Mouse (Mus musculus) R1 (cell line): Measurements from ENCODE around the gene Chil1.
A peak's percentile ranks its signal among the peaks of the same experiment; 100 is the strongest.

Experiments
- DNase-seq: peaks from one replicate; pipeline ENCODE4 v3.0.0-alpha.2; 2018; ENCODE audit warnings: low read depth, low spot score

The Chil1 gene

DNA sequence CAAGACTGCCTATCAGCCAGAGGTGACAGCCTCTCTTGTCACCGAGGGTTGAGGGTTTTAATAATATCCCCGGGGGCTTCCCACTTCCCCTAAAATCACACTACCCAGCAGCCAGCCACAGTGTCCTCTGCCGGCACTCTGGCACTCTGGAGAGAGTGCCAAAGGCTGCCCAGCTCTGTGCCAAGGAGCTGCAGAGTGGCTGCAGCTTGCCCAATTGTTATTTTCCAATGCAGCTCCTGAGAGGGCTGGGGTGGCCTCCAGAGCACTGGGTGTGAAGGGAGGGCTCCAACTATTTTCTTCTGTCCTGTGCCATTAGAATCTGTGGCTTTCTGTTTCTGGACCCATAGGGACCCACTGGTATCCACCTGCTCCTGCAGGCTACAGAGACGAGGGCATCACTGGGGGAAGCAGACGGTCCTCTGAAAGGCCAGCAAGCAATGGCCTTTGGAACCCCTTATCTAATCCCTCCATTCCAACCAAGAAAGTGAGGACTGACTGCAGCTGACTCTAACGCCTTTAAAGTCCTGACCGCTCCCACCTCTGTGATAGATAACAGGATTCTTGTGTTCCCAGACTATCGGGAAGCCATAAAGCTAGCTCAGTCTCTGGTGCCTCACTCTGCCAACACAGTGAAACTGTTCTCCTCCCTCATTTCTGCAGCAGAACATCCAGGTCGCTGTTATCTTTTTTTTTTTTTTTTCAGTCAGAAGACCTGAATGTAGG, 23.5 kb downstream of the Chil1 start:
- DNase-seq = no peak

DNA sequence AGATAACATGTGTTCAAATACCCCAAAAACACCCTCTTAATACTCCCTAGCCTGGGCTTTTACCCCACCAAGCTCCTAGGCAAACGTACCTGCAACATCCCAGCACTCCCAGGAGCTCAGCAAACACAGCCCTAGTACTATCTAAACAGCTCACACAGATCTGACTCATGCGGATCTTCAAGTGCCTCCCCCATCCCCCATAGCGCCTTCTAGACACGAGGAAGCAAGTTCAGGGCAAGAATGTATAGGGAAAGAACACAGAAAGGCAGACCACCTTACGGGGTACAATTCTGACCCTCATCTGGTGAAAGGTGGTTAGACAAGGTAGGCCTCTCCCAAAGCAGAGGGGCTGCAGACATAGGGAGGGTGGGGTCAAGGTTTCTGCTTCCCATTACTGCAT, 24.1 kb downstream of the Chil1 start:
- DNase-seq = no peak

DNA sequence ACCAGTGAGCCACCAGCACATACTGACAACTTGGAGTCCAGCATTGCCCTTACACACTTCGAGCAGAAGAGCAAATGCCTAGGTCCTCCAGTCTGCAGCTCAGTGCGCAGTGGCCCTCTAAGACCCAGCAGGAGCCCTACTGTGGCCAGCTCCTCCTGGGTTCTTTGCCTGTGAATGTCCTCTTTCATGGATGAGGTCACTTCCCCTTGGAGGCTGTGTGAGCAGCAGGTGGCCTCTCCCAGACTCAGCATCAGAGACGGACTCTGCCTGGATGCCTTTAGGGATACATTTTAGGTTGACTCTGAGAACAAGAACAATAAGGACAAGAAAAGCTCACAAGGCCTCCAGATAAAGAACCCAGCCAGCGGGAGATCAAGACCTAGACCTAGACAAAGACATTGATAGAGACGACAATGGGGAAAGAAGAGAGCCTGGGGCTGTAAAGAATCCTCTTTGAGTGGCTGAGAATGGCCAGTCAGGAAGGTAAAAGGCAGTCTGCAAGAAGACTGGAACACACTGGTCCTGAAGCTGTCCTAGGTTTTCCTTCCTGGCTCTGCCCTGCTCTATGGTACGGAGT, 28.3 kb downstream of the Chil1 start:
- DNase-seq = peak; percentile 74

DNA sequence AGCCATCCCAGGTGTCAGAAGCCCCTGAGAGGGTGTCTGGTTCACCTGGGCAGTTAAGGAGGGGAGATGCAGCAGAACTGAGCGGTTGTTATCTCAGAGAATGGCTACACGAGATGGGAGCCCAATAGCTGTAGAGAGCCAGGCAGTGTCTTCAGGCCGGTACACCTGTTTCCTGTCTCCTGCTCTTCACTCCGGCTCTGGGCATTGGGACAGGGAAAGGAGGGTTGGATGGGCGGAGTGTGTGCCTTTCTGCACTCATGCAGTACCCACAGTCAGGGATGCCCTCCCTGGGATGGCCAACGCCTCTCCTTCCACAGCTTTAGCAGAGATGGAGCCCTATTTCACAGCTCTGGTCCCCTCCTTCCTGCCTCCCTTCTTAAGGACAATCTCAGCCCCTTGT, 29.1 kb downstream of the Chil1 start:
- DNase-seq = no peak

DNA sequence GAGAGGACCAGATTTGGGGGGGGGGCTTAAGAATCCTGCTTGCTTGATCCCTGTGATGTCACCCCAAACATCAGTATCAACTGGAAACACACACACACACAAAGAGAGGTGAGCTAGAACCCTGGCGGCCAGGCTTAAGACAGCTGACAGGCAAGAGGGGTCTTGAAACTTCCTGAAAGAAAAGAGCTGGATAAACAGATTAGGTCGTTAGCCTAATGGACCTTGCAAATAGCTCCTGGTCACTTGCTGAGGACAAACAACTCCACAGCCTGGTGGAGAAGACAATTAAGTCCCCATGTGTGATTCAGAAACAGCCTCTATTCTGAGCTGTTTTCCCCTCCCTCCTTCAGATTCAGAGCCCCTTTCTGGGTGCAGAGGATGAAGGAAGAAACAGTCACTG, 29.7 kb downstream of the Chil1 start:
- no peak for DNase-seq

DNA sequence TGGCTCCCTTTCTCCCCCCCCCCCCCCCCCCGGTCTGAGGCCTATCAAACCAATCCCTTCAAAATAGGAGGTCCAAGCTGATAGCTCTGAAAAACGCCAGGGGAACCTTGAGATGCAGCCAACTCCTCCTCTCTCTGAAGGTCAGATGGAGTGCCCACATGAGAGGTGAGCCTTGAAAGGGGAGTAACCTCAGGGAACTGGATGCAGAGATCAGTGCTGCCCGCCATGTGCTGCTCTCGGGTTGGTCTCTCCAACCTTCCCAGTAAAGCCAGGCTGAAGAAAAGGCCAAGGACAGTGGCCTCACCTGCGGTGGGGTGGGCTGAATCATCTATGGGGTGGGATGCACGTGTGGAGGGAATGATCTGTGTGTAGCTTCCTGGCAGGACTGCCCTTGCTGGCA, 30.4 kb downstream of the Chil1 start:
- no peak for DNase-seq

DNA sequence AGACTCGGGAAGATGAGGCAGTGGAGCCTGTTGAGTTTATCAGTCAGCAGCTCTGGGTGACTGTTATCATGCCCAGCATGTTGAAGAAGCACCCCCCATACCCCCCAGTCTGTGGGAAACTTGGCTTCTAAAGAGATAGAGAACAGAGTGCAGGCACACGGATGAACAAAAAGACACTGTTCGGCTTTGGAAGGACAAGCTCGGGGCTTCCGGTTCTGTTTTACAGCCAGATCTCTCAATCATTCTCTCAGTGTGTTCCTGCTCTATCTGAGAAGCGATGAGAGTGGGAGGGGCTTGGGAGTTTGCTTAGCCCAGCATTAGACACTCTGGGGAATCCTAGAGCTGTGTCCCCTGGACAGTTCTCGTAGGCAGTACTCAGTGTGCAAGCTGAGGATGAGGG, 31.4 kb downstream of the Chil1 start:
- no peak for DNase-seq

DNA sequence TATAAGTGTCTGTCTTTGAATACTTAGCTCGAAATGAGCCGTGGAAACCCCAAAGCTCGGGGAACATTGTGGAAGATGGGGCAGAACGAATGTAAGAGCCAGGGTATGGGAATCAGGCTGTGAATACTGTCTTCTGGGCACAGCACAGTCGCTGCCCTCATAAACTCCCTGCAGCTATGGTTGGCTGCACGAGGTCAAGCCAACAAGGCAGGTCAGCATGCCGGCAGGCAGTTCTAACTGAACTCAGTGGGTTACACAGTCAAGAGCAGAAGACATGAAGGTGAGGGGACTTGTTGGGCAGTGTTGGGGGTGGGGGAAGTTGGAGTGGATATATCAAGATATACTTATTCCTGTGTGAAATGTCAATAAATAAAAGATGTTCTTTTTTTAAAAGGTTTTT, 33.1 kb downstream of the Chil1 start:
- DNase-seq = no peak

DNA sequence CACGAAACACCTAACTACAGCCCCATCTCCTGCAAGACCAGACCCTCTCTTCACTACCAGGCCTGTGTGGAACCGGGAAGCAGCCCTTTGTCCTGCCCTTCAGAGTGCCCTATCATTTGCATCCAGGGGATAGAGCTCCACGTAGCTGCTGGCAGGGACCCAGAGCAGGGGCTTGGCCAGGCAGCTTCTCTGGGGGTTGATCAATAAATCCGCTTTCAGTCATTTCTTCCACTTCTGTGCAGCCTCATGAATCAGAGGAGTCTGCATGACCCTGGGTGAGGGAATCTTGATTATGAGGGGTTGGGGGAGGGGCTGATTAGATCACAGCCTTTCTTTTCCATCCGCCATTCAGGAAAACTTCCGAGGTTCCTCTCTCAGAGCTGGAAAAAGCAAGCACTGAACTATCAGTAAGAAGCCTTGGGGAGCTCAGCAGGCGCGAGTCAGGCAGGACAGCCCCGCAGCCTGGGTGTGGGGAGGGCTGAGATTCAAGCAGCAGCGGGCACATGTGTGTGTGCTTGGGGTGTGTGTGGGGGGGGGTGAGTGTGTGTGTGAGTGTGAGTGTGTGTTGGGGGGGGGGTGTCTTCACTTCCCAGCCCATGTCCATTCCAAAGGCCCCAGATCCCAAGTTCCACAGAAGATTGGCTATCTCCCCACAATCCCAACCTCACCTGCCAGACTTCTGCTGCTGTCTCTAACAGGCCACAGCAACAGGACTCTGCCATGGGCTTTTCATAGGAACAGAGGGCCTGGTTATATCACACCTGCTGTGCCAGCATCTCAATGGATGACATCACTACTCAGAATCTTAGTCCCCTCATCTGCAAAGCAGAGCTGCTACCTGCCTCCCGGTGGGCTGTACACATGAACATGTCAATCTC, 34.0 kb downstream of the Chil1 start:
- no peak for DNase-seq

DNA sequence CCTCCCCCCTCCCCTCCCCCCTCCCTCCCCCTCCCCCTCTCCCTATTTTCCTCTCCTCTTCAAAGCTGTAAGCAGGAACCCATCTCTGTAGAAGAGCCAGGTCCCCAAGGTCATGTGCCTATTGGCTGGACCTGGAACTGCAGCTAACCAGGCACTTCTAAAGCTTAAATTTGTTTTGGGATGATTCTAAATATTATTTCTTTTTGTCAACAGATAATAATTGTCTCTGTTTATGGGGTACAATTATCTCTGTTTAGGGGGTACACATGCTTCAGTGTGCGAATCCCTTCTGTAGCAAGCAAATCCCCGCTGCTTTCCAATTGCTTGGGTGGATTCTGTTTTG, 34.6 kb downstream of the Chil1 start:
- DNase-seq = peak; percentile 45

DNA sequence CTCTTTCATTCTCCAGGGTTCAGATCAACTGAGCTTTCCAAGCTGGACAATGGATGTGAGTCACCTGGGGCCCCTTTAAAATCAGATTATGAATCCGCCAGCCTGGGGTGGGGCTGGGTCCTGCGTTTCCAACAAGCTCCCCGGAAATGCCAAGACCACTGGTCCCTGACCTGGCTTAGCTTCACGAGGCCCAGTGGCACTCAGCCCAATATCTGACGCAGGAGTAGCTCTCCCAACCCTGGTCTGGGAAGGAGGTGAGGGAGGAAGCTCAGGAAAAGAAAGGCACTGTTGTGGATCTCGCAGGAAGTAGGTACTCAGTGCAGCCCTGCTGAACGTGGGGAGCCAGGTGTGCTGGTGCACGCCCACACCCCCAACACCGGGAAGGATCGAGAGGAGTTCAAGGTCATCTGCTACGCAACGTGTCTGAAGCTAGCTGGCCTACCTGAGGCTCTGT, 35.1 kb downstream of the Chil1 start:
- DNase-seq = peak; percentile 51

DNA sequence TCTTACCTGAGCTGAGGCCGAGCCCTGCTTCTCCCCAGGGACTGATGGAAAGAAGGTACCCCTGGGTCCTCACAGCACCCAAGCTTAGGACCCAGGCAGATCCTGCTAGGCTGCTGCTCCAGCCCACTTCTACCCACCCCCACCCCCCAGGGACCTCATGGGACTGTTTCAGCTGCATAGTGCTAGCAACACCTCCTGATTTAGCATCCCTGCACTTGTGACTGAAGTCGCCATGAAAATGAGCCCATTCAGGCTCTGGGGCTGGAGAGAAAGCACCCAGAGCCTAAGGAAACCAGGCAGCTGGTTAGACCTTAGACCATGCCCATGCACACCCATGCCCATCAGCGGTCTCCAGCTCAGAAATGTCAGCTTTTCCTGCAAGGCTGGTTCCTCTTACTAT, 36.0 kb downstream of the Chil1 start:
- DNase-seq = no peak

DNA sequence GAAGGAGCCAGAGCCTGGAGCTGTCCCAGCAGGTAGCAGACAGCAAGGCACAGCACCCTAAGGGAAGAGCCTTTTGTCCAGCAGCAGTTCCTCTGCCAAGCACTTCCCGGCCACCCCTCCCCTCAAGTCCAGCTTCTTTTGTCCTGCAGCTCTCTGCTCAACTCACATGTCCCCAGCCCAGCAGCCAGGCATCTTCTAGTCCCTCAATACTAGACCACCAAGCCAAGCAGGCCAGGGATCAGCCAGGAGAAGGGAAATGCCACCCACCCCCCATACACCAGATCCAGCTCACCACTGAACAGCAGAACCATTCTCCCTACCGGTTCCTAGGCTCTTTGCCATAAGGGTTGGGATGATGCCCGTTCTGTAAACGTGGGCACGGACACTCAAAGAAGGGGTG, 37.6 kb downstream of the Chil1 start:
- DNase-seq = no peak

DNA sequence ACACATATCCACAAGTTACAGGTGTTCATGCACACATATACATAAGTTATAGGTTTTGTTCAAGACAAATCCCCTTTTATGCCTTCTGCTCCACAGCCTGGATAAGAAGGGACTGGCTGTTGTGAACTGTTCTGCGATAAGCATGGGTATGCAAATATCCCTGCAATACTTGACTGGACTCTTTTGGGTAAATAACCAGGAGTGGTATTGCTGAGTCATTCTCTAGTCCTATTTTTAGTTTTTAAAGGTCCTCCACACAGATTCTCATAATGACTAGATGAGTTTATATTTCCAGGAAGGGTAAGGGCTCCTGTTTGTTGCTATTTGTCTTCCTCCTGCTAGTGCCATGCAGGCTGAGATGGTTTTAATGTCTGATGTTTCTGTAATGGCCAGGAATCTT, 39.2 kb downstream of the Chil1 start:
- DNase-seq = no peak

DNA sequence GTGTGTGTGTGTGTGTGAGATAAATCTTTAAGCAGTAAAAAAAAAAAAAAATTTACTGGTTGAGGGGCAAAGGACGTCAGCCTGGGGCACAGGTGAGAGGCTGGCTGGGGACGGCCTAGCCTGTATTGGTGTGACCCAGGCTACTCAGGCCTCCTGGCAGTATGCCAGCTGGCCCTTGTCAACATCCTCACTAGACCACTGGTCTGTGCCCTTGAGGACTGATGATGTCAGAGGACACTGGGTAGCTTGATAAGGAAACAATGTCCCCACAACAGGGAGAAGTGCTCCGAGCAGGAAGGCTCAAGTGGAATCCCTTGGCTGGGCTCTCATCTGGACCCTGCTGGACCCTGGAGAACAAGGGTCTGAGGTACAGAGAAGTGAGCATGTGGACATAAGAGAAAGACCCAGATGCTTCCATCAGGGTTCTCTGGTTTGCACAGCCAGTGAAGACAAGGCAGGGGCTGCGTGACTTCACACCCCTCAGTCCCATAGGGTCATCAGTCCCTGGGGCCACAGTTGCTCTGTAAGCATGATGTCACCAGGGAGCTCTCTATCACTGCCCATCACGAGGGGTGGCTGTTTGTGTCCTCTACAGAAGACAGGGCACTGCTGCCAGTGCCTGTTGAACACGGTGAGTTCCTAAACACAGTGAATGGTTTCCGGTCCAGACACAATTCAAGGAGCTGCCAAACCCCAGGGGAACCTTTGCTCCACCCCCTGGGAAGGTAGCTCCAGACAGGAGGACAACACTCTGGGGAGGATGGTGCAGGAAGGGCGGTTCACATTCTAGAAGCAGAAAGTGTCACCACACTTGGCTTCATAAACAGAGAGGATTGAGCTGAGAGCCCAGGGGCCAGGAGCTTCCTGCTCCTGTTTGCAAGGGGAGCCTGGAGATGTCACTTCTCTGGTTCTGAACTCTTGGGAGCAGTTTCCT, 40.4 kb downstream of the Chil1 start:
- no peak for DNase-seq

DNA sequence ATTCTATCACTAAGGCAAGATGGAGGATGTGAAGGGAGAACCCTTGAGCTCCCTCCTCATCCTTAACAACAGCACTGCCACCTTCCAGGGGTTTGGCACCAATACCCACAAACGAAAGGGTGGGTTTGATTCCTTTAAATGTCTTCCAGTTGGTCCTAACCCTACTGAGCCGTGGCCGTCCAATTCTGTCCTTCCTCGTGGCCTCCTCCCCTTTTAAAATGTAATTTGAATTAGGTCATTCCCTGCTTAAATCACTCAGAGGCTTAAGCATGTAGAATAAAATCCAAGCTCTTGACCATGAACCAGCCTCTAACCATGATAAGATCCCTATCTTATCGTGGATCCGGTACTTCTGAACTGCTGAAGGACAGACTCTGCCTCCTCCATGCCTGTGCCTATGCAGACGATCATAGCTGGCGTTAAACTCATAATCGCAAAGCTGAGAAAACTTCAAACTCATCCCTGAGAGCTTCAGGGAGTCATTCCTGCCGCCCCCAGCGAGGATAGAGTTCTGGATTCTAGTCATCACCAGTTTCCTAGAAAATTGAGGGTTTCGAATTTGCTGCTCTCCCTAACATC, 42.8 kb downstream of the Chil1 start:
- no peak for DNase-seq

DNA sequence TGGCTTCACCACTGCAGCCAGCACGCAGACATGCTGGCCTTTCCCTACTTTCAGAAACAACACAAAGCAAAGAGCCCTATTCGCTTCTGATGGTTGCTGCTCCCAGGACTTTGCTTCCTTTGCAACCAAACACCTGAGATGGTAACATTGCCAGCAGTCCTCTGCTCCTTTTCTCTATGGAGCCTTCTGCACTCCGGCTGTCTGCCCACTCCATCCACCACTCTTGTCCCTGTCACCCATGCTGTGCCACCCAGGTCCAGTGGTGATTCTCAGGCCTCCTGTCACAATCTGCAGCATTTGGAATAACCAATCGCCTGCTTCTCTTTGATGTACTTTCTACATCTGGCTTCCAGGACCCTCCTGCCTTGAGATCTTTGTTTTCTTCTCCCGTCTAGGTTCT, 43.4 kb downstream of the Chil1 start:
- DNase-seq = no peak

DNA sequence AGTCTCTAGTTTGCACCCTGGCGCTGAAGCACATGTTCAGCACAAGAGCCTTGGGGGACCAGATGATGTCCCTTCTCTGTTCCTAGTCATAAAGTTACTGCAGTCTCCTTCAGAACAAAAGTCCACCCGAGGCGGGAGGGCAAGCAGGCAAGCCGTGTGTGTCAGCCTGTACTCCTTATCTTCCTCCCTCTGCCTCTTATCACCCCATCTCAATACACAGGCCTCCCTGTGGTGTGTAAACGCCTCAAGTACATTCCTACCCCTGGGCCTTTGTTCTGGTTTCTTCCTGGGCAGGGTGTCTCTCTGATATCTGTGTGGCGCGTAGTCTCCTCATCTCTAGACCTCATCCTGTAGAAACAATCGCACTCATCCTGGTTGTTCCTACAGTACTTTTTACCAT, 44.8 kb downstream of the Chil1 start:
- DNase-seq = peak; percentile 32

DNA sequence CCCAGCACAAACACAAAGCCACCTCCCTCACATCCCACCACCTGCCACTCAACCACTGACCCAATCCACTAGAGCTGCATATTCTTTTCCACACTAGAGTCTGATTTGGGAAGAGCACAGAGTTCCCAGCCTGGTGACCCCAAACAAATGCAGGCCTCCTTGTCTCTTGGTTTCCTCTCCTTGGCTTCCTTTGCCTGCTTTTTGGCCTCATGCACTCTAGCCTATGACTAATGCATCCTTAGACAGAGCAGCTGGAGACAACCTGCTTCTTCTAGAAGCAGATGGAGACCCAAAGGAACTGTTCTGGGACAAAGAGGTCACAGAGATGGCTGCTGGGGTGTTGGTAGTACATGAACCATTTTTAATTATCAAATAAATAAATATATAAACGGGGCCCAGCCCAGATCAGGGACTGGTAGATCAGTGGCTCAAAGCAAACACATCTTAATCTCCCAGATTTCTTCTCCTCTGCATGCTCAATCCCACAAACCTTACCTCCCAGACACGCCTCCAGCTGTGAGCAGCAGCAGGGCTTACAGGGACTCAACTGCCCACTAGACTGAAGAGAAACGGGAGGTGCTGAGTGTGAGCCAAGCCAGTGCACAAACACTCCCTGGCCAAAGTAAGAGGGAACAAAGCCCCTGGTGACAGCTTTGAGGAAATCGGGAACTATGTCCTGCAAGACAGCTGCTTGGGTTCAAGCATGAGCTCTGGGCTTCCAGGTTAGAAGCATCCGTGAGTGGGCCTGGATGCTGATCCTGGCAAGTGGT, 48.0 kb downstream of the Chil1 start:
- DNase-seq = no peak

DNA sequence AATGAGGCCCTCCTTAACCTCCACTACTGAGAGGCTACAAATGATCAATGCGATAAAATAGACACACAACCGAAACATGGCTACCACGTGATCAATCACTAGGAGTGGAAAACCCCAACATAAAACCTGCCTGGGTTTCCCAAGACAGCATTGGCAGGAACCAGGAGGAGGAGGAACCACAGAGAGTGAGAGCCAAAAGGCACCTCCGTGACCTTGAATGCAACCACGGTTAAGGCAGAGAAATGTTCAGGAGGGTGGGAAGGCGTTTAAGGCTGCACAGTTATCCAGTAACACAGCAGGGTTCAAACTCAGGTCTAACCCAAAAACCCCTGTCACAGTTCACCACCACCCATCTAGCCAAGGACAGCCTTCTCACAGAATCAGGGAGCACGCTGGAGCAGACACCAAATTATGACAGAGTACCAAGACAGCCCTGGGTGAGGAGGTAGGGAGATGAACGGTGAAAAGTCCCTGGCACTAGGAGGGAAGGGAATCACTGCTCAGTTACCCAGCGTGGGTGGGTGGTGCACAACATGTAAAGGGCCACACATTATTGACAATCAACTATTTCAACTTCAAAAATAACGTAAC, 48.8 kb downstream of the Chil1 start:
- no peak for DNase-seq
